Comparison of ENCODE assay signal across 11 mouse cellular contexts in genomic region chr17:28874825-28875224, GRCm38 (mm10). TPM values are rescaled to one million over a fixed set of nuclear protein-coding genes. Genes with fewer than 3 reads are reported as not detected.
DNase-seq lines count a peak whose midpoint lies in the region; ATAC-seq and TF ChIP-seq lines count a peak whose summit lies in the region.
"Had no signal": no experiment of that assay in that cellular context is flagged by ENCODE, and none has a peak within 500 bp of the region (broad histone marks: within the 10 kb centered on the region; RNA-seq: fewer than 3 reads in every experiment).

No protein-coding gene starts in this region.

- no peak overlapping the region for H3K9ac ChIP-seq in hindbrain, postnatal 0 days (replicated peaks; ENCODE audit: low read length)
- H3K9ac ChIP-seq: forebrain, embryonic 13.5 days; liver, embryonic 13.5 days had no signal

- no peaks in the 10 kb centered on the region for H3K36me3 ChIP-seq in hindbrain, postnatal 0 days (ENCODE audit: insufficient read depth, low read length)
- H3K36me3 ChIP-seq: liver, embryonic 13.5 days had no signal

- TF ChIP-seq CTCF in cerebellum, adult 2 months (IDR thresholded peaks at IDR 0.05; ENCODE audit: borderline replicate concordance, insufficient read depth, low read depth, low read length) = no peak
- no peak for TF ChIP-seq CTCF in hindbrain, postnatal 0 days (IDR thresholded peaks at IDR 0.05; ENCODE audit: low read depth)

- no peak overlapping the region for H3K27ac ChIP-seq in cerebellum, adult 2 months (ENCODE audit: insufficient read depth, low read length)
- no peak overlapping the region for H3K27ac ChIP-seq in hindbrain, postnatal 0 days
- H3K27ac ChIP-seq: forebrain, embryonic 13.5 days; liver, embryonic 13.5 days had no signal

- TF ChIP-seq POLR2A in cerebellum, adult 2 months (IDR thresholded peaks at IDR 0.05; ENCODE audit: borderline replicate concordance, insufficient read depth, low read length) = no peak

- ATAC-seq in hindbrain, postnatal 0 days = no peak
- ATAC-seq: forebrain, embryonic 13.5 days had no signal

- peak; percentile 23 to 35 for DNase-seq in cerebellum, adult 2 months
- DNase-seq in cerebellum, adult 11 months = no peak
- DNase-seq in 416B (ENCODE audit: low read depth) = peak; percentile 68
- peak; percentile 90 for DNase-seq in gonadal fat pad, adult 2 months (ENCODE audit: low read depth)
- peak; percentile 26 to 44 for DNase-seq in kidney, postnatal 4 days
- DNase-seq in hindbrain, postnatal 0 days (ENCODE audit: low spot score) = no peak
- no peak for DNase-seq in right cerebral cortex, adult 2 months (ENCODE audit: low spot score in 2 of 2)
- DNase-seq in layer of hippocampus, adult 11-12 months (ENCODE audit: low spot score) = no peak
- DNase-seq: liver, embryonic 13.5 days had no signal

- H3K4me1 ChIP-seq in cerebellum, adult 2 months (ENCODE audit: control insufficient read depth, insufficient read depth, low read length) = peaks cover 7% of the 10 kb centered on the region
- H3K4me1 ChIP-seq in hindbrain, postnatal 0 days (ENCODE audit: insufficient read depth, low read length) = no peaks in the 10 kb centered on the region

- 8% methylated on average over 7 of the region's 7 CpGs for WGBS in cerebellum, adult 2 months
- WGBS in hindbrain, postnatal 0 days = 61% methylated on average over 7 of the region's 7 CpGs

- no peak overlapping the region for H3K4me2 ChIP-seq in hindbrain, postnatal 0 days (ENCODE audit: low read depth, low read length)
- H3K4me2 ChIP-seq: forebrain, embryonic 13.5 days; liver, embryonic 13.5 days had no signal

- H3K27me3 ChIP-seq in cerebellum, adult 2 months (ENCODE audit: control insufficient read depth, insufficient read depth, low read length) = no peaks in the 10 kb centered on the region
- H3K27me3 ChIP-seq in hindbrain, postnatal 0 days (ENCODE audit: insufficient read depth, low read length) = no peaks in the 10 kb centered on the region
- H3K27me3 ChIP-seq: forebrain, embryonic 13.5 days had no signal

- no peaks in the 10 kb centered on the region for H3K9me3 ChIP-seq in hindbrain, postnatal 0 days (ENCODE audit: low read length)
- H3K9me3 ChIP-seq: forebrain, embryonic 13.5 days; liver, embryonic 13.5 days had no signal

- no peak overlapping the region for H3K4me3 ChIP-seq in cerebellum, adult 2 months (replicated peaks; ENCODE audit: insufficient read depth, low read depth, low read length)
- no peak overlapping the region for H3K4me3 ChIP-seq in hindbrain, postnatal 0 days (ENCODE audit: low read length)
- H3K4me3 ChIP-seq: forebrain, embryonic 13.5 days; liver, embryonic 13.5 days had no signal

RNA-seq across cellular contexts. Expression of gene Pnpla1, which starts 16.6 kb away (rescaled TPM):
- 0.03 and 0.05 TPM in 2 replicates for polyA plus RNA-seq in cerebellum, adult 2 months (2012; rRNA removed)
- polyA plus RNA-seq in gonadal fat pad, adult 2 months (2012; rRNA removed) = 1.7 and 1.8 TPM in 2 replicates
- total RNA-seq in hindbrain, postnatal 0 days (2014; rRNA removed) = 0.10 and 0.22 TPM in 2 replicates
- polyA plus RNA-seq in hindbrain, postnatal 0 days (2015; fragmentation: Nextera tagmentation; extraction: Ambion mirVana) = 0.08 and 0.09 TPM in 2 replicates
- polyA plus RNA-seq: C2C12; forebrain, embryonic 13.5 days; liver, embryonic 13.5 days had no signal

RNA-seq across cellular contexts. Expression of gene 4930539E08Rik, which starts 40.3 kb away (rescaled TPM):
- 0.36 and 0.74 TPM in 2 replicates for polyA plus RNA-seq in cerebellum, adult 2 months (2012; rRNA removed)
- polyA plus RNA-seq in gonadal fat pad, adult 2 months (2012; rRNA removed) = 0.28 and 0.30 TPM in 2 replicates
- 5.6 and 13.0 TPM in 2 replicates for total RNA-seq in hindbrain, postnatal 0 days (2014; rRNA removed)
- polyA plus RNA-seq in hindbrain, postnatal 0 days (2015; fragmentation: Nextera tagmentation; extraction: Ambion mirVana) = 1.6 and 2.1 TPM in 2 replicates

Comparison
In these comparisons a context has a peak if more than half of its experiments do, and no peak if none do; other contexts are left out.
1. DNase-seq: peak in cerebellum, adult 2 months (2 of 2), 416B (single experiment), gonadal fat pad, adult 2 months (single experiment) and kidney, postnatal 4 days (2 of 2); none in cerebellum, adult 11 months (single experiment), hindbrain, postnatal 0 days (single experiment), right cerebral cortex, adult 2 months (0 of 2) and layer of hippocampus, adult 11-12 months (single experiment).